Mouse (Mus musculus) heart, embryonic 11.5 days (tissue): ENCODE data around the gene Gm9. TPM values are rescaled to one million over a fixed set of nuclear protein-coding genes. Genes with fewer than 3 reads are reported as not detected.
A peak's percentile ranks its signal among the peaks of the same experiment; 100 is the strongest.
"Not testable (repeated sequence)": the region's sequence is repeated elsewhere in the genome, so short reads cannot be mapped to it uniquely, and the experiment has no call there.

ENCODE experiments used
- ATAC-seq: fragments of 200-750 bp; cut with Nextera tagmentation; replicated peaks from 2 replicates; pipeline ENCODE4 v1.8.0; 2017; ENCODE audit warnings: moderate library complexity; ENCODE audit not compliant: insufficient number of reproducible peaks, low FRiP score, low TSS enrichment
- H3K27ac ChIP-seq: fragments of 300-500 bp; sonication (generic); 2 replicates; pipeline ENCODE4 v1.5.1; 2014; ENCODE audit warnings: mild to moderate bottlenecking, low read depth, low read length
- H3K27me3 ChIP-seq: fragments of 300-500 bp; sonication (generic); 2 replicates; pipeline ENCODE4 v1.6.1; 2014; ENCODE audit warnings: mild to moderate bottlenecking, low read length, mixed read lengths; ENCODE audit not compliant: control insufficient read depth, insufficient read depth
- H3K36me3 ChIP-seq: fragments of 300-500 bp; sonication (generic); 2 replicates; pipeline ENCODE4 v1.6.1; 2014; ENCODE audit warnings: mild to moderate bottlenecking, low read length, moderate library complexity, mixed read lengths; ENCODE audit not compliant: control insufficient read depth, insufficient read depth
- H3K4me1 ChIP-seq: fragments of 300-500 bp; sonication (generic); 2 replicates; pipeline ENCODE4 v1.6.1; 2014; ENCODE audit warnings: low read length; ENCODE audit not compliant: control insufficient read depth, insufficient read depth
- H3K4me2 ChIP-seq: fragments of 300-500 bp; sonication (generic); 2 replicates; pipeline ENCODE4 v1.6.1; 2014; ENCODE audit warnings: mild to moderate bottlenecking, moderate library complexity
- H3K4me3 ChIP-seq: fragments of 300-500 bp; sonication (generic); 2 replicates; pipeline ENCODE4 v1.5.1; 2014; ENCODE audit warnings: low read depth, low read length
- H3K9ac ChIP-seq: fragments of 300-500 bp; sonication (generic); 2 replicates; pipeline ENCODE4 v1.6.1; 2014; ENCODE audit warnings: mild to moderate bottlenecking, low read depth, low read length, moderate library complexity
- H3K9me3 ChIP-seq: fragments of 300-500 bp; sonication (generic); replicated peaks from 2 replicates; pipeline ENCODE4 v1.6.1; 2016; ENCODE audit warnings: low read length; ENCODE audit not compliant: control insufficient read depth
- WGBS: fragments of 180-500 bp; shearing (Covaris S2); extraction: QIAGEN DNeasy Blood & Tissue Kit; methylation state at CpG from one replicate; pipeline ENCODE4 v1.1.7; 2014; ENCODE audit not compliant: insufficient replicate concordance; 5-methylcytosine and 5-hydroxymethylcytosine counted together
- polyA plus RNA-seq: library from polyadenylated mRNA; unstranded; fragments of >200 nt; fragmentation: Nextera tagmentation; extraction: Ambion mirVana; gene quantifications from 2 replicates; pipeline ENCODE4 v1.2.1, GENCODE M21; 2014

Gm9 gene
- not detected in 2 replicates for polyA plus RNA-seq

GRCm38 (mm10) chrX:37210941-37211340 lies at the start of gene Gm9:
Gene Gm9, minus strand, starts transcription at chrX:37211041.
- Histone ChIP-seq H3K27me3 (no peaks in the 10 kb centered on the region), H3K27ac (no peak within 1 kb of the TSS), H3K9me3 (no peaks in the 10 kb centered on the region), H3K9ac (no peak within 1 kb of the TSS), H3K4me2 (no peak within 1 kb of the TSS), H3K4me1 (no peaks in the 10 kb centered on the region), H3K4me3 (no peak within 1 kb of the TSS), H3K36me3 (no peaks in the 10 kb centered on the region)
- no peak for ATAC-seq
- 72% methylated on average over 10 of the region's 10 CpGs for WGBS

GRCm38 (mm10) chrX:37249619-37250018 lies 38.8 kb upstream of the Gm9 start, which contains the start of gene Rhox3a:
Gene Rhox3a, plus strand, starts transcription at chrX:37249919.
- H3K9me3 ChIP-seq, H3K4me2 ChIP-seq: not testable (repeated sequence)

GRCm38 (mm10) chrX:37244676-37245075 lies 33.8 kb upstream of the Gm9 start, which contains the start of gene Rhox2a:
Gene Rhox2a, plus strand, starts transcription at chrX:37244976.
- H3K9me3 ChIP-seq, H3K4me1 ChIP-seq, H3K27me3 ChIP-seq, H3K4me2 ChIP-seq, H3K9ac ChIP-seq, H3K36me3 ChIP-seq, ATAC-seq, H3K4me3 ChIP-seq, H3K27ac ChIP-seq: not testable (repeated sequence)
- no CpG with 5 or more reads among the region's 9 CpGs for WGBS

More at GRCm38 (mm10) chrX:37249619-37250018, 38.8 kb upstream of the Gm9 start, which contains the start of gene Rhox3a:
- H3K36me3 ChIP-seq, H3K27ac ChIP-seq, ATAC-seq, H3K4me3 ChIP-seq, H3K27me3 ChIP-seq, H3K4me1 ChIP-seq, H3K9ac ChIP-seq: not testable (repeated sequence)
- 86% methylated on average over 1 of the region's 3 CpGs for WGBS

GRCm38 (mm10) chrX:37222158-37222557 lies 11.3 kb upstream of the Gm9 start, which contains the start of gene Rhox1:
Gene Rhox1, minus strand, starts transcription at chrX:37222258.
- ATAC-seq, H3K4me1 ChIP-seq, H3K4me2 ChIP-seq, H3K9ac ChIP-seq, H3K36me3 ChIP-seq, H3K27me3 ChIP-seq, H3K27ac ChIP-seq, H3K4me3 ChIP-seq, H3K9me3 ChIP-seq: not testable (repeated sequence)
- 73% methylated on average over 1 of the region's 1 CpGs for WGBS

- no peaks in the 10 kb centered on the region for H3K27me3 ChIP-seq
- H3K4me3 ChIP-seq, result no peak overlapping the region
- H3K9me3 ChIP-seq, result no peaks in the 10 kb centered on the region
- no peak overlapping the region for H3K9ac ChIP-seq
- no peak for ATAC-seq
- no peak overlapping the region for H3K4me2 ChIP-seq
- no peaks in the 10 kb centered on the region for H3K4me1 ChIP-seq
- WGBS, result 42% methylated on average over 8 of the region's 8 CpGs
- H3K36me3 ChIP-seq, result no peaks in the 10 kb centered on the region
- H3K27ac ChIP-seq, result no peak overlapping the region
These were observed 12.2 kb downstream of the Gm9 start for GRCm38 (mm10) chrX:37198676-37199075.

GRCm38 (mm10) chrX:37191744-37192379 lies 19.0 kb downstream of the Gm9 start:
- no peak overlapping the region for H3K27ac ChIP-seq
- H3K4me3 ChIP-seq, result peak overlapping the region; percentile 65
- H3K4me2 ChIP-seq, result peak overlapping the region; percentile 68
- no peaks in the 10 kb centered on the region for H3K9me3 ChIP-seq
- H3K27me3 ChIP-seq, result no peaks in the 10 kb centered on the region
- WGBS, result 20% methylated on average over 28 of the region's 28 CpGs
- H3K9ac ChIP-seq, result peak overlapping the region; percentile 63
- no peak for ATAC-seq
- H3K4me1 ChIP-seq, result no peaks in the 10 kb centered on the region
- H3K36me3 ChIP-seq, result no peaks in the 10 kb centered on the region

- Histone ChIP-seq H3K36me3 (no peaks in the 10 kb centered on the region), H3K9ac (peak within 1 kb of the TSS; percentile 63), H3K4me2 (peak within 1 kb of the TSS; percentile 68), H3K9me3 (no peaks in the 10 kb centered on the region), H3K27ac (no peak within 1 kb of the TSS), H3K27me3 (no peaks in the 10 kb centered on the region), H3K4me1 (no peaks in the 10 kb centered on the region), H3K4me3 (peak within 1 kb of the TSS; percentile 65)
- ATAC-seq, result peak; percentile 83
- WGBS, result 13% methylated on average over 56 of the region's 63 CpGs
These were observed 19.6 kb downstream of the Gm9 start, which contains the start of the genes Ndufa1 and Rnf113a1 for GRCm38 (mm10) chrX:37191105-37191743. Gene Ndufa1, minus strand, starts transcription at chrX:37191163. Gene Rnf113a1, plus strand, starts transcription at chrX:37191245.

GRCm38 (mm10) chrX:37190755-37191104 lies 20.1 kb downstream of the Gm9 start:
- H3K9me3 ChIP-seq, result no peaks in the 10 kb centered on the region
- H3K27ac ChIP-seq, result no peak overlapping the region
- no peak for ATAC-seq
- H3K4me2 ChIP-seq, result peak overlapping the region; percentile 68
- H3K4me1 ChIP-seq, result no peaks in the 10 kb centered on the region
- H3K27me3 ChIP-seq, result no peaks in the 10 kb centered on the region
- 22% methylated on average over 19 of the region's 20 CpGs for WGBS
- peak overlapping the region; percentile 65 for H3K4me3 ChIP-seq
- peak overlapping the region; percentile 63 for H3K9ac ChIP-seq
- H3K36me3 ChIP-seq, result no peaks in the 10 kb centered on the region
